Mouse (Mus musculus): ENCODE results near the gene Dglucy. TPM values are rescaled to one million over a fixed set of nuclear protein-coding genes. Genes with fewer than 3 reads are reported as not detected.

Dglucy gene
- total RNA-seq, 1 experiment = 6.2 TPM

DNA sequence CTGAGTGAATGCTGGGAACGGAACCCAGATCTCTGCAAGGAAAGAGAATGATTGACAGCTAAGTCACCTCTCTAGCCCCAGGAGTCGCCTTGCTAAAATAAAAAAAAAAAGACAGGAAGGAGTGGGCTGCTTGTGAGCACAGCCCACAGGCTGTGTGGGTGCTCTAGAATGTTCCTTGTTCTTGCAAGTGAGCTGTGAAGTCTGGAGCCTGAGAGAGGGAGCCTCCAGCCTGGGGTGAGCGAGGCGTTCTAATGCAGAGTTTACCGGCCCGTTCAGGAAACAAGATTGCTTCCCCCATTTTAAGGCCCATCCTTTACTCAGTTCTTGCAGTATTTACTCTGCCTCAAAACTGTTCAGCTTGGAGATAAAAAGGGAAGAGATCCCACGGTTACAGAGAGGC, 28.4 kb downstream of the Dglucy start:
- Histone ChIP-seq H3K36me3 (ENCODE audit: control insufficient read depth, insufficient read depth, low read length, poor library complexity, severe bottlenecking) (no peaks in the 10 kb centered on the region), H3K9me3 (ENCODE audit: control insufficient read depth, insufficient read depth, low read depth, low read length) (no peaks in the 10 kb centered on the region), H3K4me1 (ENCODE audit: control insufficient read depth in 2 of 2, insufficient read depth in 2 of 2, low read length in 2 of 2, poor library complexity in 1 of 2) (0 out of 4 replicates have a peak, but pooled peaks cover 0 to 4% of the 10 kb centered on the region in 2 experiments), H3K9ac (ENCODE audit: insufficient read depth, low read depth, low read length, poor library complexity, severe bottlenecking) (no peak overlapping the region), H3K27ac (ENCODE audit: insufficient read depth, low read depth, low read length, poor library complexity, severe bottlenecking) (no peak overlapping the region), H3K4me3 (ENCODE audit: insufficient read depth in 1 of 2, low read depth in 1 of 2, low read length in 2 of 2, poor library complexity in 1 of 2, severe bottlenecking in 1 of 2) (no peak overlapping the region)
- DNase-seq (ENCODE audit: low read depth, low spot score) = no peak
- no peak for TF ChIP-seq ZNF384 (IDR thresholded peaks at IDR 0.05; ENCODE audit: low read depth, low read length)
- no peak for TF ChIP-seq CHD2 (IDR thresholded peaks at IDR 0.05; ENCODE audit: low read depth, low read length)
- TF ChIP-seq MAFK (IDR thresholded peaks at IDR 0.05; ENCODE audit: insufficient read depth, low read depth, low read length) = no peak
- no peak for TF ChIP-seq ZC3H11A (IDR thresholded peaks at IDR 0.05; ENCODE audit: borderline replicate concordance, low read depth, low read length)
- no peak for TF ChIP-seq HCFC1 (IDR thresholded peaks at IDR 0.05; ENCODE audit: borderline replicate concordance, insufficient read depth, low read length)
- in situ Hi-C loops (cut with MboI; ENCODE audit: low sequenced_read_pairs in 2 of 2, unreplicated experiment in 2 of 2) = no loop called here

DNA sequence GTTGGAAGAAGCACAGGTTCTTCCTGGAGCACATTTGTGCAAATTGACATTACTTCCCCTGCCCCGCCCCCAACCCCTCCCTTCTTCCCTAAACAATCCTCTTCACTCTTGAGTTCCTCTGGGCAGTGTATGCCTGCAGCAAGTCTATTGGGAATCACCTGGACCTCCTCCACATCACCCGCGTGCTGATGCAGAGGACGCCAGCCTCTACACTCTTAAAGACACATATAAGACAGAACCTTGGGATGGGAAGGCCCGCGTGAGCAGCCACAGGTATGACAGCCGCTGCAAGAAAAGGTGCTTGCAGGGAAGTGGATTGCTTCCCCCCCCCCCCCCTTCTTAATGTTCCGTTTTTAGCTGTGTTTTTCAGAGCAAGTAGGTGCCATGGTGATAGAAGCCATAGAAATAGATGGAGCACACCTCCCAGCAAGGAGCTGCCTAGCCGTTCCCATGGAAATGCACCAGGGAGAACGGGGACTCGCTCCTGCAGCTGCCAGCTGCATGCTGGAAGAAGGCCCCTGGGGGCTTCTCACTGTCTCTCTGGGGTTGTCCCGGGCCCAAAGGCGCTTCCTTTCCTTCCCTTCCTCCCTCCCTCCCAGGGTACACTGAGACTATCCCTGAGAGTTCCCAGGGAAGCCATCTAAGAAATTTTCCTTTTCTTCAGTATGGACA, 29.9 kb downstream of the Dglucy start:
- in situ Hi-C loops (cut with MboI; ENCODE audit: low sequenced_read_pairs in 2 of 2, unreplicated experiment in 2 of 2) = no loop called here
- TF ChIP-seq ZC3H11A (IDR thresholded peaks at IDR 0.05; ENCODE audit: borderline replicate concordance, low read depth, low read length) = no peak
- Histone ChIP-seq H3K9ac (ENCODE audit: insufficient read depth, low read depth, low read length, poor library complexity, severe bottlenecking) (no peak overlapping the region), H3K27ac (ENCODE audit: insufficient read depth, low read depth, low read length, poor library complexity, severe bottlenecking) (no peak overlapping the region), H3K36me3 (ENCODE audit: control insufficient read depth, insufficient read depth, low read length, poor library complexity, severe bottlenecking) (no peaks in the 10 kb centered on the region), H3K9me3 (ENCODE audit: control insufficient read depth, insufficient read depth, low read depth, low read length) (no peaks in the 10 kb centered on the region), H3K4me3 (ENCODE audit: insufficient read depth in 1 of 2, low read depth in 1 of 2, low read length in 2 of 2, poor library complexity in 1 of 2, severe bottlenecking in 1 of 2) (no peak overlapping the region), H3K4me1 (ENCODE audit: control insufficient read depth in 2 of 2, insufficient read depth in 2 of 2, low read length in 2 of 2, poor library complexity in 1 of 2) (0 out of 4 replicates have a peak, but pooled peaks cover 0 to 4% of the 10 kb centered on the region in 2 experiments)
- DNase-seq (ENCODE audit: low read depth, low spot score) = no peak

DNA sequence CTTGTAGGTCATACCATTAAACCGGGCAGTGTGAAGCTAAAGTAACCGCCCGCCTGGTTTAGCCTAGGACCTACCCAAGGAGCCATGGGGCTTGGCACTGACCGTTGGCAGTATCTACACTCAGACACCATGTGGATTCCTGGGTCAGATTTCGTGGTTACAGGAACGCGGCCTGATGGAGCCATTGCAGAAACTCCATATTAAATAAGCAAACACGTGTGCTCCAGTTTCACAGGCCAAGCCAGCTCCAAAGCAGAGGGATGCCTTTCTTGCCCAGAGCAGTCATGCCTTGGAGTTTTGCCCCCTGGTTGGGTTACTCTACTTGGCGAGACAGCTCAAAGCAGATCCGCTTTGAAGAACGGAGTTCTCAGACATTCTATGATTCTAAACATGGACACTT, 31.7 kb downstream of the Dglucy start:
- H3K4me3 ChIP-seq (ENCODE audit: insufficient read depth in 1 of 2, low read depth in 1 of 2, low read length in 2 of 2, poor library complexity in 1 of 2, severe bottlenecking in 1 of 2) = no peak overlapping the region
- H3K27ac ChIP-seq (ENCODE audit: insufficient read depth, low read depth, low read length, poor library complexity, severe bottlenecking) = no peak overlapping the region
- in situ Hi-C loops (cut with MboI; ENCODE audit: low sequenced_read_pairs in 2 of 2, unreplicated experiment in 2 of 2) = no loop called here

GRCm38 (mm10) chr12:100813901-100814300, 35.0 kb downstream of the Dglucy start:
- Histone ChIP-seq H3K27ac (ENCODE audit: insufficient read depth, low read depth, low read length, poor library complexity, severe bottlenecking) (no peak overlapping the region), H3K9ac (ENCODE audit: insufficient read depth, low read depth, low read length, poor library complexity, severe bottlenecking) (no peak overlapping the region), H3K36me3 (ENCODE audit: control insufficient read depth, insufficient read depth, low read length, poor library complexity, severe bottlenecking) (no peaks in the 10 kb centered on the region), H3K9me3 (ENCODE audit: control insufficient read depth, insufficient read depth, low read depth, low read length) (no peaks in the 10 kb centered on the region), H3K4me3 (ENCODE audit: insufficient read depth in 1 of 2, low read depth in 1 of 2, low read length in 2 of 2, poor library complexity in 1 of 2, severe bottlenecking in 1 of 2) (no peak overlapping the region), H3K4me1 (ENCODE audit: control insufficient read depth in 2 of 2, insufficient read depth in 2 of 2, low read length in 2 of 2, poor library complexity in 1 of 2) (peaks cover under 1 to 7% of the 10 kb centered on the region in 2 experiments; a peak in 2 of 4 replicates)
- no peak for DNase-seq (ENCODE audit: low read depth, low spot score)
- in situ Hi-C loops (cut with MboI; ENCODE audit: low sequenced_read_pairs in 2 of 2, unreplicated experiment in 2 of 2) = no loop called here
- TF ChIP-seq ZC3H11A (IDR thresholded peaks at IDR 0.05; ENCODE audit: borderline replicate concordance, low read depth, low read length) (no peak), MAFK (IDR thresholded peaks at IDR 0.05; ENCODE audit: insufficient read depth, low read depth, low read length) (no peak), CHD2 (IDR thresholded peaks at IDR 0.05; ENCODE audit: low read depth, low read length) (no peak), ZNF384 (IDR thresholded peaks at IDR 0.05; ENCODE audit: low read depth, low read length) (no peak), HCFC1 (IDR thresholded peaks at IDR 0.05; ENCODE audit: borderline replicate concordance, insufficient read depth, low read length) (no peak)

More for the DNA sequence above, 31.7 kb downstream of the Dglucy start:
- no peak overlapping the region for H3K9ac ChIP-seq (ENCODE audit: insufficient read depth, low read depth, low read length, poor library complexity, severe bottlenecking)
- DNase-seq (ENCODE audit: low read depth, low spot score) = no peak
- no peaks in the 10 kb centered on the region for H3K9me3 ChIP-seq (ENCODE audit: control insufficient read depth, insufficient read depth, low read depth, low read length)
- H3K4me1 ChIP-seq (ENCODE audit: control insufficient read depth in 2 of 2, insufficient read depth in 2 of 2, low read length in 2 of 2, poor library complexity in 1 of 2) = 0 out of 4 replicates have a peak, but pooled peaks cover 0 to 4% of the 10 kb centered on the region in 2 experiments
- H3K36me3 ChIP-seq (ENCODE audit: control insufficient read depth, insufficient read depth, low read length, poor library complexity, severe bottlenecking) = no peaks in the 10 kb centered on the region
- TF ChIP-seq MAFK (IDR thresholded peaks at IDR 0.05; ENCODE audit: insufficient read depth, low read depth, low read length) = no peak
- TF ChIP-seq ZC3H11A (IDR thresholded peaks at IDR 0.05; ENCODE audit: borderline replicate concordance, low read depth, low read length) = no peak
- no peak for TF ChIP-seq CHD2 (IDR thresholded peaks at IDR 0.05; ENCODE audit: low read depth, low read length)
- no peak for TF ChIP-seq HCFC1 (IDR thresholded peaks at IDR 0.05; ENCODE audit: borderline replicate concordance, insufficient read depth, low read length)
- no peak for TF ChIP-seq ZNF384 (IDR thresholded peaks at IDR 0.05; ENCODE audit: low read depth, low read length)
